Mouse (Mus musculus) macrophage (primary cell): ENCODE measurements around the gene Tmub1. TPM values are rescaled to one million over a fixed set of nuclear protein-coding genes. Genes with fewer than 3 reads are reported as not detected.

Source experiments
- H3K27ac ChIP-seq: fragments of 350-480 bp; formaldehyde crosslinking; 2 replicates; pipeline ENCODE4 v1.9.0; 2021
- H3K36me3 ChIP-seq: fragments of 350-480 bp; formaldehyde crosslinking; 2 replicates; pipeline ENCODE4 v1.9.0; 2021; ENCODE audit errors: inconsistent target
- H3K4me3 ChIP-seq: fragments of 350-480 bp; formaldehyde crosslinking; 2 replicates; pipeline ENCODE4 v1.9.0; 2021; ENCODE audit errors: inconsistent target
- H3K79me2 ChIP-seq: fragments of 350-480 bp; formaldehyde crosslinking; 2 replicates; pipeline ENCODE4 v1.9.0; 2021; ENCODE audit errors: inconsistent target
- WGBS: methylation state at CpG from one replicate; pipeline ENCODE4 v1.1.7; 2026; ENCODE audit warnings: inconsistent platforms; ENCODE audit not compliant: missing documents; 5-methylcytosine and 5-hydroxymethylcytosine counted together
- polyA plus RNA-seq: library from polyadenylated mRNA; stranded (reverse); fragments of 250-400 nt; gene quantifications from 3 replicates; pipeline ENCODE4 v1.2.4, GENCODE M21; 2018; ENCODE audit warnings: inconsistent platforms
- total RNA-seq, 78 experiments: library from RNA; depleted of rRNA; stranded (reverse); fragments of 250-400 nt; gene quantifications; 1 replicate in 9 of 78; 2 replicates in 24 of 78; 3 replicates in 43 of 78; 4 replicates in 2 of 78; pipeline ENCODE4 v1.2.4; 2018; ENCODE audit warnings: inconsistent platforms in 56 of 78

Tmub1 gene
- total RNA-seq (2018; cell fraction: chromatin; rRNA removed) = 1 to 10 TPM in 12 of 26 experiments, under 1 TPM in 4, not detected in 10; 0.63 to 4.0 (median 1.4) TPM
- 10 to 100 TPM in 10 of 26 experiments, 1 to 10 TPM in 16; 3.9 to 13.7 (median 9.5) TPM for total RNA-seq (2018; cell fraction: cytosol; rRNA removed)
- 1 to 10 TPM in 25 of 26 experiments, under 1 TPM in 1; 0.98 to 8.8 (median 3.9) TPM for total RNA-seq (2018; cell fraction: nucleus; rRNA removed)
- polyA plus RNA-seq = 7.8 to 14.5 TPM (median 12.4 TPM) in 3 replicates

DNA sequence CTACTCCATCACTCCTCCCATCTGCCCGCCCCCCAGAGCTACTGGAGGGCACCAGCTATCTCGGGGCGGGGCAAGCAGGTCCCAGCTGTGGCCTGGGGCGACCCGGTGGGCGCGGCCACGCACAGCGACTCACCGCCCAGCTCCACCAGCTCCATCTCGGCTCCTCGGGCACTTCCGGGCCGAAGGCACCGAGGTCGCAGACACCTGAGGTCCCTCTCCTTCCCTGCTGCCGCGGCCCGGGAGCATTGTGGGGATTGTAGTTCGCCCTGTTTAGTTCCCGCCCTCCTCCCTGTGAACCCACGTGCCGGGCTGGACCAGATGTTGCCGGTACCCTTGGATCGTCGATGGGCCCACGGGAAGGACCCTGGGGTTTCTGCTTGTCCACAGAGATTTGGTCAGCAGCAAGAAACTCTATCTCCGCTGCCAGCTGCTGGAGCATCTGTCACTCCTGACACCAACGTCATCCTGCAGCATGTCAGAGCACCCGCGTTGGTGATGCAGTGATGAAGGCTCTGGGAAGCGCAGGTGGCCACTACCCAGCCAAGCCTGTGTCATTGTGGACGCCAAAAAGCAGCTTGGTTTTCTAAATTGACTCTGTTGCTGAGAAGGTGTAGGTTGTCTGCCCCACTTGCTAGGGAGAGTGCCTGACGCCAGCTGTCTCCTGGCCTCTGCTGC lies at the start of gene Tmub1:
Tmub1 (minus strand) TSS at position 231 of the 675 bp plus-strand sequence.
- Histone ChIP-seq H3K4me3 (peak within 1 kb of the TSS; percentile 43), H3K27ac (0 out of 2 replicates have a peak within 1 kb of the TSS, but pooled peaks have one; percentile 2)
- WGBS = 4% methylated on average over 34 of the region's 34 CpGs

GRCm38 (mm10) chr5:24496756-24497155 lies 49.1 kb upstream of the Tmub1 start:
- Histone ChIP-seq H3K27ac (no peak overlapping the region), H3K36me3 (peaks cover 94% of the 10 kb centered on the region), H3K4me3 (no peak overlapping the region), H3K79me2 (no peaks in the 10 kb centered on the region)
- 100% methylated on average over 6 of the region's 6 CpGs for WGBS

More for the DNA sequence above, at the start of gene Tmub1:
- peaks cover 16% of the 10 kb centered on the region for H3K79me2 ChIP-seq
- H3K36me3 ChIP-seq = no peaks in the 10 kb centered on the region

GRCm38 (mm10) chr5:24495019-24495418 lies 47.4 kb upstream of the Tmub1 start:
- Histone ChIP-seq H3K36me3 (peaks cover 94% of the 10 kb centered on the region), H3K4me3 (no peak overlapping the region), H3K27ac (no peak overlapping the region)

GRCm38 (mm10) chr5:24492546-24493285 lies 45.1 kb upstream of the Tmub1 start:
- Histone ChIP-seq H3K4me3 (no peak overlapping the region), H3K27ac (no peak overlapping the region), H3K79me2 (no peaks in the 10 kb centered on the region), H3K36me3 (peaks cover 91% of the 10 kb centered on the region)
- WGBS = 95% methylated on average over 16 of the region's 16 CpGs

More at GRCm38 (mm10) chr5:24495019-24495418, 47.4 kb upstream of the Tmub1 start:
- WGBS = 95% methylated on average over 15 of the region's 15 CpGs
- H3K79me2 ChIP-seq = no peaks in the 10 kb centered on the region

- Histone ChIP-seq H3K27ac (no peak overlapping the region), H3K36me3 (peaks cover 81% of the 10 kb centered on the region), H3K79me2 (no peaks in the 10 kb centered on the region), H3K4me3 (no peak overlapping the region)
- 94% methylated on average over 14 of the region's 14 CpGs for WGBS
Observed at GRCm38 (mm10) chr5:24490413-24490920, 42.8 kb upstream of the Tmub1 start.

- 100% methylated on average over 5 of the region's 5 CpGs for WGBS
- H3K79me2 ChIP-seq = no peaks in the 10 kb centered on the region
- H3K27ac ChIP-seq = no peak overlapping the region
- H3K4me3 ChIP-seq = no peak overlapping the region
- peaks cover 61% of the 10 kb centered on the region for H3K36me3 ChIP-seq
Observed at GRCm38 (mm10) chr5:24486738-24487137, 39.1 kb upstream of the Tmub1 start.

- 15% methylated on average over 8 of the region's 8 CpGs for WGBS
Observed at GRCm38 (mm10) chr5:24486097-24486496, 38.4 kb upstream of the Tmub1 start.

GRCm38 (mm10) chr5:24484963-24485362 lies 37.3 kb upstream of the Tmub1 start:
- Histone ChIP-seq H3K4me3 (no peak overlapping the region), H3K79me2 (no peaks in the 10 kb centered on the region), H3K27ac (no peak overlapping the region), H3K36me3 (peaks cover 60% of the 10 kb centered on the region)
- WGBS = 89% methylated on average over 22 of the region's 22 CpGs

More at GRCm38 (mm10) chr5:24486097-24486496, 38.4 kb upstream of the Tmub1 start:
- H3K27ac ChIP-seq = no peak overlapping the region
- H3K79me2 ChIP-seq = no peaks in the 10 kb centered on the region
- peaks cover 60% of the 10 kb centered on the region for H3K36me3 ChIP-seq
- H3K4me3 ChIP-seq = no peak overlapping the region

GRCm38 (mm10) chr5:24483326-24483725 lies 35.7 kb upstream of the Tmub1 start:
- Histone ChIP-seq H3K4me3 (no peak overlapping the region), H3K79me2 (no peaks in the 10 kb centered on the region), H3K27ac (no peak overlapping the region), H3K36me3 (peaks cover 61% of the 10 kb centered on the region)
- 60% methylated on average over 11 of the region's 11 CpGs for WGBS

DNA sequence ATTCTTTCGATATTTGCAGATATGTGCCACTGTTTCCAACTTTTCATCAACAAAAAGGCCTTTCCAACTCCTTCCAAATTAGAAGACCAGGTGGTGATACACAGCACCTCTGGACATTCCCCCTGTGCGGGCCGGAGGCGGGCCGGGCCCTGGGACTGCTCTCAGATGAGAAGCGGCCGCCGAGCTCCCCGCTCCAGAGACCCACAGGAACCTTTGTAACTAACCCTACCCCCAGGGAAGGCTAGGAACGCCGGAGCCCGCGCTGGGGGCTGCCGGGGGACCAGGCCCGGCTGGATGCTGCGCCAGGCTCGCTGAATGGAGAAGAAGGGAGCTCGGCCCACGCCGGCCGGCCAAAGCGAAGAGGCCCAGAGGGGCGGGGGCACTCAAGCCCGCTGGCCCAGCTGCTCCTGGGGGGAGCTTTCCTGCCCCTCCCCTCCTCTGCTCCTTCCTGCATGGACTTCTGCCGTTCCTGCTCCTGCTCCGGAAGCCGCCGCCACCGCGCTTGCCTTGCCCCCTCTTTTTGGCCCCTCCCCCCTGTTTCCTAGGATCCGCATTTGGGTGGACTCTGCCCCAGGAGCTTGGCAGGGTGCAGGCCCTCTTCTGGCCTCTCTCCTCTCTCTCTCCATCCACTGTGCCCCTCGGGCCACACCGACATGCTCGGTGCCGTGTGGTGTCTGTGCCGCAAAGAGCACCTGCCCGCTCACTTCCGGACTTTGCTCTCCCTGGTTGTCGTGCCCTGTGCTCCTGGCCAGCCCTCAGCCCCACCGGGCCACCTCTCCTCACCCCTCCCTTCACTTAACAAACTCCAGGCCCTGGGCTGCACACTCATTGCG lies 34.8 kb upstream of the Tmub1 start:
- no peak overlapping the region for H3K4me3 ChIP-seq
- peaks cover 62% of the 10 kb centered on the region for H3K36me3 ChIP-seq
- 96% methylated on average over 33 of the region's 41 CpGs for WGBS
- no peak overlapping the region for H3K27ac ChIP-seq
- no peaks in the 10 kb centered on the region for H3K79me2 ChIP-seq

GRCm38 (mm10) chr5:24481647-24482046 lies 34.0 kb upstream of the Tmub1 start:
- Histone ChIP-seq H3K4me3 (no peak overlapping the region), H3K27ac (no peak overlapping the region), H3K79me2 (peaks cover 2% of the 10 kb centered on the region; the same call in 1 of the 2 replicates), H3K36me3 (peaks cover 65% of the 10 kb centered on the region)
- 46% methylated on average over 3 of the region's 4 CpGs for WGBS

DNA sequence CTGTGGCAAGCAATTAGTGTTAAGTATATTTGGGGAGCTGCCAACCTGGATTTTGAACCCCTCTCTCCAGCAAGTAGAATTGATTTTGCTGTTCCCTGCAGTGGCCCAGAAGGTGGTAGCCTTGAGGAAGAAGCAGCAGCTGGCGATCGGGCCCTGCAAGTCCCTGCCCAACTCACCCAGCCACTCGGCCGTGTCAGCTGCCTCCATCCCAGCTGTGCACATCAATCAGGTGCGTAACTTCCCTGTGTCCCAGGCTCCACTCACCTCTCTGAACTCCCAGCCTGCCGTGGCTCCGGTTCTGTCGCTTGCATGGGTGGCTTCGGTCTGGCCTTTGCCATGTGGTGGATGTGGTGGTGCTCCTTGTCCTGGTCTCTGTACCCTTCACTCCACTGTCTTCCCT lies 30.3 kb upstream of the Tmub1 start:
- H3K27ac ChIP-seq = no peak overlapping the region
- H3K36me3 ChIP-seq = peaks cover 55% of the 10 kb centered on the region
- WGBS = 98% methylated on average over 9 of the region's 9 CpGs
- H3K79me2 ChIP-seq = peaks cover 30% of the 10 kb centered on the region
- H3K4me3 ChIP-seq = no peak overlapping the region

- peaks cover 44% of the 10 kb centered on the region for H3K36me3 ChIP-seq
- 93% methylated on average over 6 of the region's 6 CpGs for WGBS
Observed at GRCm38 (mm10) chr5:24475476-24476241, 28.0 kb upstream of the Tmub1 start.

More at GRCm38 (mm10) chr5:24475476-24476241, 28.0 kb upstream of the Tmub1 start:
- Histone ChIP-seq H3K4me3 (no peak overlapping the region), H3K27ac (no peak overlapping the region), H3K79me2 (peaks cover 52% of the 10 kb centered on the region)
